15 mouse cellular contexts compared by ENCODE assay signal in genomic region chr14:28410789-28411225, GRCm38 (mm10).
DNase-seq lines count a peak whose midpoint lies in the region; ATAC-seq and TF ChIP-seq lines count a peak whose summit lies in the region.
"Had no signal": no experiment of that assay in that cellular context is flagged by ENCODE, and none has a peak within 500 bp of the region (broad histone marks: within the 10 kb centered on the region; RNA-seq: fewer than 3 reads in every experiment).

No protein-coding gene starts in this region.

- H3K4me2 ChIP-seq in forebrain, embryonic 14.5 days (ENCODE audit: low read length) = no peak overlapping the region
- H3K4me2 ChIP-seq in forebrain, embryonic 16.5 days (ENCODE audit: low read length) = no peak overlapping the region
- no peak overlapping the region for H3K4me2 ChIP-seq in kidney, postnatal 0 days (ENCODE audit: low read length)
- no peak overlapping the region for H3K4me2 ChIP-seq in embryonic facial prominence, embryonic 14.5 days (ENCODE audit: low read depth, low read length)
- no peak overlapping the region for H3K4me2 ChIP-seq in midbrain, postnatal 0 days (ENCODE audit: low read depth, low read length, poor library complexity, severe bottlenecking)

- no peak overlapping the region for H3K4me3 ChIP-seq in forebrain, embryonic 14.5 days (ENCODE audit: low read depth, low read length)
- H3K4me3 ChIP-seq in forebrain, embryonic 16.5 days (replicated peaks; ENCODE audit: low read length) = no peak overlapping the region
- no peak overlapping the region for H3K4me3 ChIP-seq in kidney, postnatal 0 days (replicated peaks; ENCODE audit: low read depth, low read length)
- H3K4me3 ChIP-seq in embryonic facial prominence, embryonic 14.5 days (ENCODE audit: low read depth, low read length) = no peak overlapping the region
- no peak overlapping the region for H3K4me3 ChIP-seq in midbrain, postnatal 0 days (ENCODE audit: low read depth, low read length)
- H3K4me3 ChIP-seq: erythroblast, embryonic 14.5 days; megakaryocyte, embryonic 14.5 days had no signal

- no peaks in the 10 kb centered on the region for H3K36me3 ChIP-seq in forebrain, embryonic 14.5 days (ENCODE audit: control insufficient read depth, insufficient read depth, low read length)
- no peaks in the 10 kb centered on the region for H3K36me3 ChIP-seq in forebrain, embryonic 16.5 days (ENCODE audit: control insufficient read depth, insufficient read depth)
- no peaks in the 10 kb centered on the region for H3K36me3 ChIP-seq in kidney, postnatal 0 days (ENCODE audit: insufficient read depth, low read length)
- no peaks in the 10 kb centered on the region for H3K36me3 ChIP-seq in embryonic facial prominence, embryonic 14.5 days (ENCODE audit: control insufficient read depth, insufficient read depth, low read length)
- no peaks in the 10 kb centered on the region for H3K36me3 ChIP-seq in midbrain, postnatal 0 days (ENCODE audit: insufficient read depth, low read length)

- peak; percentile 28 for DNase-seq in forebrain, embryonic 14.5 days (ENCODE audit: low spot score)
- peak; percentile 74 for DNase-seq in kidney, postnatal 0 days (ENCODE audit: low spot score)
- no peak for DNase-seq in kidney, adult 9 months
- peak; percentile 73 for DNase-seq in embryonic facial prominence, embryonic 14.5 days (ENCODE audit: low spot score)
- DNase-seq in midbrain, postnatal 0 days (ENCODE audit: low spot score) = peak; percentile 32
- DNase-seq in left cerebral cortex, adult 11 months (ENCODE audit: low spot score) = no peak
- DNase-seq in layer of hippocampus, postnatal 36 days = no peak
- DNase-seq: adrenal gland, postnatal 25 days; B cell, adult 2 months; cerebellum, adult 8-10 months; gastrocnemius, postnatal 36 days; lung, adult 18-20 months had no signal

- no peak for TF ChIP-seq CTCF in kidney, postnatal 0 days (IDR thresholded peaks at IDR 0.05; ENCODE audit: low read depth)
- no peak for TF ChIP-seq CTCF in midbrain, postnatal 0 days (IDR thresholded peaks at IDR 0.05)

- H3K9me3 ChIP-seq in forebrain, embryonic 14.5 days (replicated peaks; ENCODE audit: control insufficient read depth, low read length) = no peaks in the 10 kb centered on the region
- H3K9me3 ChIP-seq in forebrain, embryonic 16.5 days (ENCODE audit: control insufficient read depth, low read length) = no peaks in the 10 kb centered on the region
- no peaks in the 10 kb centered on the region for H3K9me3 ChIP-seq in kidney, postnatal 0 days (replicated peaks; ENCODE audit: low read length)
- H3K9me3 ChIP-seq in embryonic facial prominence, embryonic 14.5 days (ENCODE audit: control insufficient read depth, low read length) = no peaks in the 10 kb centered on the region
- no peaks in the 10 kb centered on the region for H3K9me3 ChIP-seq in midbrain, postnatal 0 days (ENCODE audit: low read length)

- 66% methylated on average over 13 of the region's 13 CpGs for WGBS in forebrain, embryonic 14.5 days
- 57% methylated on average over 13 of the region's 13 CpGs for WGBS in forebrain, embryonic 16.5 days
- WGBS in kidney, postnatal 0 days = 34% methylated on average over 13 of the region's 13 CpGs
- WGBS in embryonic facial prominence, embryonic 14.5 days = 40% methylated on average over 13 of the region's 13 CpGs
- 49% methylated on average over 13 of the region's 13 CpGs for WGBS in midbrain, postnatal 0 days

- H3K27ac ChIP-seq in forebrain, embryonic 14.5 days (ENCODE audit: low read depth, low read length) = peak overlapping the region; percentile 33; the same call in 1 of the 2 replicates
- H3K27ac ChIP-seq in forebrain, embryonic 16.5 days (ENCODE audit: low read length) = no peak overlapping the region
- H3K27ac ChIP-seq in kidney, postnatal 0 days = no peak overlapping the region
- H3K27ac ChIP-seq in embryonic facial prominence, embryonic 14.5 days (replicated peaks; ENCODE audit: low read depth, low read length) = no peak overlapping the region
- H3K27ac ChIP-seq in midbrain, postnatal 0 days (ENCODE audit: low read depth, low read length) = peak overlapping the region; percentile 67

- no peaks in the 10 kb centered on the region for H3K4me1 ChIP-seq in forebrain, embryonic 14.5 days (ENCODE audit: control insufficient read depth, insufficient read depth, low read length)
- H3K4me1 ChIP-seq in forebrain, embryonic 16.5 days (replicated peaks; ENCODE audit: control insufficient read depth, insufficient read depth, low read length) = peaks cover 4% of the 10 kb centered on the region; the same call in 1 of the 2 replicates
- no peaks in the 10 kb centered on the region for H3K4me1 ChIP-seq in kidney, postnatal 0 days (replicated peaks; ENCODE audit: insufficient read depth, low read length)
- peaks cover 15% of the 10 kb centered on the region for H3K4me1 ChIP-seq in embryonic facial prominence, embryonic 14.5 days (ENCODE audit: control insufficient read depth, insufficient read depth, low read length)
- H3K4me1 ChIP-seq in midbrain, postnatal 0 days (ENCODE audit: insufficient read depth, low read length) = peaks cover 2% of the 10 kb centered on the region; the same call in 1 of the 2 replicates
- H3K4me1 ChIP-seq: megakaryocyte, embryonic 14.5 days had no signal

- no peak overlapping the region for H3K9ac ChIP-seq in forebrain, embryonic 14.5 days (ENCODE audit: low read length)
- no peak overlapping the region for H3K9ac ChIP-seq in forebrain, embryonic 16.5 days (replicated peaks; ENCODE audit: low read depth, low read length)
- H3K9ac ChIP-seq in kidney, postnatal 0 days (ENCODE audit: low read depth, low read length) = no peak overlapping the region
- H3K9ac ChIP-seq in embryonic facial prominence, embryonic 14.5 days (ENCODE audit: low read depth, low read length) = no peak overlapping the region
- no peak overlapping the region for H3K9ac ChIP-seq in midbrain, postnatal 0 days (replicated peaks; ENCODE audit: low read length, poor library complexity, severe bottlenecking)

- ATAC-seq in forebrain, embryonic 14.5 days = no peak
- no peak for ATAC-seq in forebrain, embryonic 16.5 days
- ATAC-seq in kidney, postnatal 0 days (replicated peaks; ENCODE audit: low FRiP score, low read depth) = no peak
- peak; percentile 71 for ATAC-seq in embryonic facial prominence, embryonic 14.5 days (ENCODE audit: low read depth)
- no peak for ATAC-seq in midbrain, postnatal 0 days (ENCODE audit: low FRiP score)

- H3K27me3 ChIP-seq in forebrain, embryonic 14.5 days (replicated peaks; ENCODE audit: control insufficient read depth, insufficient read depth, low read length) = no peaks in the 10 kb centered on the region
- H3K27me3 ChIP-seq in forebrain, embryonic 16.5 days (replicated peaks; ENCODE audit: control insufficient read depth, insufficient read depth, low read length) = no peaks in the 10 kb centered on the region
- no peaks in the 10 kb centered on the region for H3K27me3 ChIP-seq in kidney, postnatal 0 days (ENCODE audit: insufficient read depth, low read length)
- no peaks in the 10 kb centered on the region for H3K27me3 ChIP-seq in embryonic facial prominence, embryonic 14.5 days (replicated peaks; ENCODE audit: control insufficient read depth, insufficient read depth, low read length)
- no peaks in the 10 kb centered on the region for H3K27me3 ChIP-seq in midbrain, postnatal 0 days (ENCODE audit: insufficient read depth, low read length)
- H3K27me3 ChIP-seq: megakaryocyte, embryonic 14.5 days had no signal

Comparison
In these comparisons a context has a peak if more than half of its experiments do, and no peak if none do; other contexts are left out.
1. DNase-seq: peak in forebrain, embryonic 14.5 days (single experiment), kidney, postnatal 0 days (single experiment), embryonic facial prominence, embryonic 14.5 days (single experiment) and midbrain, postnatal 0 days (single experiment); none in kidney, adult 9 months (single experiment), left cerebral cortex, adult 11 months (single experiment) and layer of hippocampus, postnatal 36 days (0 of 2).
2. H3K27ac ChIP-seq: peak in forebrain, embryonic 14.5 days (single experiment) and midbrain, postnatal 0 days (single experiment); none in forebrain, embryonic 16.5 days (single experiment), kidney, postnatal 0 days (single experiment) and embryonic facial prominence, embryonic 14.5 days (single experiment).